Mouse (Mus musculus) hindbrain, postnatal 0 days (tissue): ENCODE results near the gene Olfr516. TPM values are rescaled to one million over a fixed set of nuclear protein-coding genes. Genes with fewer than 3 reads are reported as not detected.
A peak's percentile ranks its signal among the peaks of the same experiment; 100 is the strongest.
"Not testable (repeated sequence)": the region's sequence is repeated elsewhere in the genome, so short reads cannot be mapped to it uniquely, and the experiment has no call there.

Experiments
- ATAC-seq: fragments of 200-750 bp; cut with Nextera tagmentation; 2 replicates; pipeline ENCODE4 v1.8.0; 2017; ENCODE audit warnings: mild to moderate bottlenecking, moderate TSS enrichment, moderate library complexity
- DNase-seq: peaks from one replicate; pipeline ENCODE4 v3.0.0-alpha.2; 2015; ENCODE audit warnings: low spot score
- H3K27ac ChIP-seq: fragments of 300-500 bp; sonication (generic); 2 replicates; pipeline ENCODE4 v1.5.1; 2014; ENCODE audit warnings: mild to moderate bottlenecking
- H3K27me3 ChIP-seq: fragments of 300-500 bp; sonication (generic); 2 replicates; pipeline ENCODE4 v1.6.1; 2014; ENCODE audit warnings: low read length, mixed read lengths; ENCODE audit not compliant: insufficient read depth
- H3K36me3 ChIP-seq: fragments of 300-500 bp; sonication (generic); 2 replicates; pipeline ENCODE4 v1.6.1; 2014; ENCODE audit warnings: low read length, mixed read lengths; ENCODE audit not compliant: insufficient read depth
- H3K4me1 ChIP-seq: fragments of 300-500 bp; sonication (generic); 2 replicates; pipeline ENCODE4 v1.6.1; 2014; ENCODE audit warnings: antibody characterized with exemption, low read length, mixed read lengths; ENCODE audit not compliant: insufficient read depth
- H3K4me2 ChIP-seq: fragments of 300-500 bp; sonication (generic); 2 replicates; pipeline ENCODE4 v1.6.1; 2014; ENCODE audit warnings: low read depth, mild to moderate bottlenecking, low read length, moderate library complexity, mixed read lengths
- H3K4me3 ChIP-seq: fragments of 300-500 bp; sonication (generic); 2 replicates; pipeline ENCODE4 v1.5.1; 2014; ENCODE audit warnings: low read length
- H3K9ac ChIP-seq: fragments of 300-500 bp; sonication (generic); replicated peaks from 2 replicates; pipeline ENCODE4 v1.6.1; 2014; ENCODE audit warnings: mild to moderate bottlenecking, low read length, moderate library complexity, mixed read lengths
- H3K9me3 ChIP-seq: fragments of 300-500 bp; sonication (generic); 2 replicates; pipeline ENCODE4 v1.6.1; 2016; ENCODE audit warnings: low read length, mixed read lengths
- CTCF ChIP-seq: IDR thresholded peaks from 2 replicates; pipeline ENCODE4 v1.5.1; 2016; ENCODE audit warnings: antibody characterized with exemption, control low read depth, low read depth
- WGBS: fragments of 180-500 bp; shearing (Covaris S2); extraction: QIAGEN DNeasy Blood & Tissue Kit; methylation state at CpG from one replicate; pipeline ENCODE4 v1.1.7; 2014; 5-methylcytosine and 5-hydroxymethylcytosine counted together
- polyA plus RNA-seq: library from polyadenylated mRNA; unstranded; fragments of >200 nt; fragmentation: Nextera tagmentation; extraction: Ambion mirVana; gene quantifications from 2 replicates; pipeline ENCODE4 v1.2.1, GENCODE M21; 2015
- total RNA-seq: library from RNA; depleted of rRNA; stranded (reverse); fragments of >200 nt; gene quantifications from 2 replicates; pipeline ENCODE4 v1.2.3, GENCODE M21; 2014; rRNA removed

Olfr516 gene
- total RNA-seq (not detected in 2 replicates), polyA plus RNA-seq (not detected in 2 replicates)

GRCm38 (mm10) chr7:108850429-108850828, at the start of gene Olfr516:
Gene Olfr516 (minus strand): TSS chr7:108850529.
- no peak for DNase-seq
- Histone ChIP-seq H3K4me3 (no peak within 1 kb of the TSS), H3K27ac (no peak within 1 kb of the TSS), H3K27me3 (no peaks in the 10 kb centered on the region), H3K4me1 (no peaks in the 10 kb centered on the region), H3K9me3 (no peaks in the 10 kb centered on the region), H3K9ac (no peak within 1 kb of the TSS), H3K36me3 (no peaks in the 10 kb centered on the region), H3K4me2 (no peak within 1 kb of the TSS)
- TF ChIP-seq CTCF, result no peak
- 92% methylated on average over 2 of the region's 2 CpGs for WGBS
- no peak for ATAC-seq

- no peak for ATAC-seq
Measured at GRCm38 (mm10) chr7:108894320-108894719, 44.0 kb upstream of the Olfr516 start, which contains the start of gene Olfr519. Gene Olfr519 (minus strand): TSS chr7:108894420.

GRCm38 (mm10) chr7:108884906-108885305, 34.6 kb upstream of the Olfr516 start, which contains the start of gene Olfr518:
Gene Olfr518 (minus strand): TSS chr7:108885006.
- H3K9ac ChIP-seq, result no peak within 1 kb of the TSS

More at GRCm38 (mm10) chr7:108894320-108894719, 44.0 kb upstream of the Olfr516 start, which contains the start of gene Olfr519:
- Histone ChIP-seq H3K27ac (no peak within 1 kb of the TSS), H3K9ac (no peak within 1 kb of the TSS), H3K4me1 (no peaks in the 10 kb centered on the region), H3K4me3 (no peak within 1 kb of the TSS), H3K4me2 (no peak within 1 kb of the TSS), H3K36me3 (no peaks in the 10 kb centered on the region), H3K9me3 (no peaks in the 10 kb centered on the region), H3K27me3 (no peaks in the 10 kb centered on the region)
- TF ChIP-seq CTCF, result no peak
- 90% methylated on average over 5 of the region's 5 CpGs for WGBS
- no peak for DNase-seq

GRCm38 (mm10) chr7:108872279-108872678, 21.9 kb upstream of the Olfr516 start, which contains the start of gene Olfr517:
Gene Olfr517 (minus strand): TSS chr7:108872379.
- DNase-seq (no peak), ATAC-seq (no peak)
- H3K9me3 ChIP-seq, result no peaks in the 10 kb centered on the region
- H3K27ac ChIP-seq, result no peak within 1 kb of the TSS
- no peaks in the 10 kb centered on the region for H3K27me3 ChIP-seq
- H3K4me2 ChIP-seq, result no peak within 1 kb of the TSS
- 68% methylated on average over 2 of the region's 2 CpGs for WGBS
- H3K4me1 ChIP-seq, result no peaks in the 10 kb centered on the region
- H3K36me3 ChIP-seq, result no peaks in the 10 kb centered on the region
- no peak within 1 kb of the TSS for H3K9ac ChIP-seq
- TF ChIP-seq CTCF, result no peak
- H3K4me3 ChIP-seq, result no peak within 1 kb of the TSS

More at GRCm38 (mm10) chr7:108884906-108885305, 34.6 kb upstream of the Olfr516 start, which contains the start of gene Olfr518:
- ATAC-seq (no peak), DNase-seq (no peak)
- no peak for TF ChIP-seq CTCF
- H3K9me3 ChIP-seq, result no peaks in the 10 kb centered on the region
- no peaks in the 10 kb centered on the region for H3K36me3 ChIP-seq
- 73% methylated on average over 4 of the region's 4 CpGs for WGBS
- no peak within 1 kb of the TSS for H3K27ac ChIP-seq
- no peak within 1 kb of the TSS for H3K4me3 ChIP-seq
- no peak within 1 kb of the TSS for H3K4me2 ChIP-seq
- no peaks in the 10 kb centered on the region for H3K4me1 ChIP-seq
- no peaks in the 10 kb centered on the region for H3K27me3 ChIP-seq

GRCm38 (mm10) chr7:108825897-108826296, 24.4 kb downstream of the Olfr516 start, which contains the start of gene Olfr514:
Gene Olfr514 (minus strand): TSS chr7:108825997.
- no peaks in the 10 kb centered on the region for H3K36me3 ChIP-seq
- no peak within 1 kb of the TSS for H3K4me3 ChIP-seq
- DNase-seq (no peak), ATAC-seq (no peak)
- no peaks in the 10 kb centered on the region for H3K27me3 ChIP-seq
- no peak within 1 kb of the TSS for H3K9ac ChIP-seq
- H3K4me1 ChIP-seq, result no peaks in the 10 kb centered on the region
- H3K4me2 ChIP-seq, result no peak within 1 kb of the TSS
- no peak for TF ChIP-seq CTCF
- H3K9me3 ChIP-seq, result no peaks in the 10 kb centered on the region
- no peak within 1 kb of the TSS for H3K27ac ChIP-seq

GRCm38 (mm10) chr7:108814593-108815215, 35.6 kb downstream of the Olfr516 start:
- not testable (repeated sequence) for H3K4me3 ChIP-seq, H3K36me3 ChIP-seq, H3K4me2 ChIP-seq, H3K27ac ChIP-seq, H3K9me3 ChIP-seq, H3K4me1 ChIP-seq, ATAC-seq, H3K9ac ChIP-seq, H3K27me3 ChIP-seq
- peak; percentile 73 for DNase-seq
- WGBS, result 43% methylated on average over 5 of the region's 5 CpGs
- peak; percentile 74 for TF ChIP-seq CTCF
